Mouse (Mus musculus) forebrain, embryonic 16.5 days (tissue): ENCODE measurements around the gene Csnk2b. TPM values are rescaled to one million over a fixed set of nuclear protein-coding genes. Genes with fewer than 3 reads are reported as not detected.
A peak's percentile ranks its signal among the peaks of the same experiment; 100 is the strongest.

ENCODE experiments used
- ATAC-seq: fragments of 200-750 bp; cut with Nextera tagmentation; 2 replicates; pipeline ENCODE4 v1.8.0; 2017; ENCODE audit warnings: mild to moderate bottlenecking, moderate library complexity
- H3K27ac ChIP-seq: fragments of 300-500 bp; sonication (generic); 2 replicates; pipeline ENCODE4 v1.5.1; 2014; ENCODE audit warnings: low read length, control low read depth
- H3K27me3 ChIP-seq: fragments of 300-500 bp; sonication (generic); replicated peaks from 2 replicates; pipeline ENCODE4 v1.6.1; 2014; ENCODE audit warnings: low read length; ENCODE audit not compliant: control insufficient read depth, insufficient read depth
- H3K36me3 ChIP-seq: fragments of 300-500 bp; sonication (generic); 2 replicates; pipeline ENCODE4 v1.6.1; 2014; ENCODE audit not compliant: control insufficient read depth, insufficient read depth
- H3K4me1 ChIP-seq: fragments of 300-500 bp; sonication (generic); replicated peaks from 2 replicates; pipeline ENCODE4 v1.6.1; 2014; ENCODE audit warnings: low read length; ENCODE audit not compliant: control insufficient read depth, insufficient read depth
- H3K4me2 ChIP-seq: fragments of 300-500 bp; sonication (generic); 2 replicates; pipeline ENCODE4 v1.6.1; 2014; ENCODE audit warnings: mild to moderate bottlenecking, low read length, control low read depth
- H3K4me3 ChIP-seq: fragments of 300-500 bp; sonication (generic); replicated peaks from 2 replicates; pipeline ENCODE4 v1.5.1; 2014; ENCODE audit warnings: mild to moderate bottlenecking, low read length, control low read depth
- H3K9ac ChIP-seq: fragments of 300-500 bp; sonication (generic); replicated peaks from 2 replicates; pipeline ENCODE4 v1.6.1; 2014; ENCODE audit warnings: low read depth, low read length, control low read depth
- H3K9me3 ChIP-seq: fragments of 300-500 bp; sonication (generic); 2 replicates; pipeline ENCODE4 v1.6.1; 2016; ENCODE audit warnings: low read length; ENCODE audit not compliant: control insufficient read depth
- WGBS: fragments of 180-500 bp; shearing (Covaris S2); extraction: QIAGEN DNeasy Blood & Tissue Kit; methylation state at CpG from one replicate; pipeline ENCODE4 v1.1.7; 2014; 5-methylcytosine and 5-hydroxymethylcytosine counted together
- polyA plus RNA-seq: library from polyadenylated mRNA; unstranded; fragments of >200 nt; fragmentation: Nextera tagmentation; extraction: Ambion mirVana; gene quantifications from 2 replicates; pipeline ENCODE4 v1.2.1, GENCODE M21; 2015

Gene Csnk2b
- 308 and 320 TPM in 2 replicates for polyA plus RNA-seq

DNA sequence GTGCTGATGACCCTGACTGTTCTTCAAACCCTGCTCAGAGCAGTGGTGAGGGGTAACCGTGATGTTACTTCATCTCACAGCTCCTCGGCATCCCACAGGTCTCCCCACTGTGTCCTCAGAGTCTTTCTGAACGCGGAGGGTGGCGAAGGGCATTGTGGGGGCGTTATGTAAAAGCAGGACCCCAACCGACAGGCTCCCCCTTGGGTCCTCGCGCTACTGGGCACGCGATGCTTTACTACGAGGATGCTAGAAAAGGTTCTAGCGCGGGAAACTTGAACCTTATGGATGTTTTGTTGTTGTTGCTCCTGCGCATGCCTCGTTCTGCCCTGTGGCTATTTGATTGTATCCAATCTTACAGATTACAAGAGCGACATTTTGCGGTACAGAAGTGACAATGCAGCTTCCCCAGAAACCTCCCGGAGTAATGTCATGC, at the start of gene Csnk2b:
Gene Csnk2b, minus strand, starts transcription at position 183 of the 433 bp plus-strand sequence.
- WGBS: 0% methylated on average over 19 of the region's 19 CpGs
- H3K27me3 ChIP-seq: no peaks in the 10 kb centered on the region
- H3K4me3 ChIP-seq: peak within 1 kb of the TSS; percentile 62
- peak within 1 kb of the TSS; percentile 80 for H3K9ac ChIP-seq
- H3K27ac ChIP-seq: peak within 1 kb of the TSS; percentile 93
- ATAC-seq: peak; percentile 5; the same call in 1 of the 2 replicates
- H3K4me1 ChIP-seq: peaks cover 32% of the 10 kb centered on the region
- H3K36me3 ChIP-seq: peaks cover 14% of the 10 kb centered on the region
- H3K9me3 ChIP-seq: no peaks in the 10 kb centered on the region
- H3K4me2 ChIP-seq: peak within 1 kb of the TSS; percentile 95

DNA sequence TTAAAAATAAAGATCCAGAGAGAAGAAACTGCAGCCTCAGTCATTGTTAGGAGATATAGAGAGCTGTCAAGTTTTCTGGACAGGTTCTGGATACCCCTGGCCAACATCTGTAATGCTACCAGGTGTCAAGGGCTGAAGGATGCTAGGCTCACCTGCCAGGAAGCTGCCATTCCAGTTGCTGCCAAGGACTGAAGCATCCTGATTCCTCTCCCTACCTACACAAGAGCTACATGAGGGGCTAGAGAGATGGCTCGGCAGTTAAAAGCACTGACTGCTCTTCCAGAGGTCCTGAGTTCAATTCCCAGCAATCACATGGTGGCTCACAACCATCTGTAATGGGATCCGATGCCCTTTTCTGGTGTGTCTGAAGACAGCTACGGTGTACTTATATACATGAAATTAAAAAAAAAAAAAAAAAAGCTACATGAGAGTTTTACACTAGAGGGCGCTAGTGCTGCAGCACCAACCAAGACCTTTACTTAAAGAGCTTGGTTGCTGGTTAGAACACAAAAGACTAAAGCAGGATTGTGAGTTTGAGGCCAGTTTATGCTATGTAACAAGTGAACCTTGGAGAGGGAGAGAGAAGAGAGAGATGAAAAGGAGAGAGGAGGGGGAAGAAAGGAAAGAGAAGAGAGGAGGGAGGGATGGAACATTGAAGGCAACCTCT, 46.8 kb upstream of the Csnk2b start:
- Histone ChIP-seq H3K27ac (peak overlapping the region; percentile 31; the same call in 1 of the 2 replicates), H3K4me3 (no peak overlapping the region), H3K4me2 (no peak overlapping the region), H3K36me3 (no peaks in the 10 kb centered on the region), H3K27me3 (no peaks in the 10 kb centered on the region), H3K4me1 (peaks cover 9% of the 10 kb centered on the region), H3K9me3 (no peaks in the 10 kb centered on the region), H3K9ac (no peak overlapping the region)
- WGBS: 13% methylated on average over 4 of the region's 4 CpGs
- ATAC-seq: no peak

DNA sequence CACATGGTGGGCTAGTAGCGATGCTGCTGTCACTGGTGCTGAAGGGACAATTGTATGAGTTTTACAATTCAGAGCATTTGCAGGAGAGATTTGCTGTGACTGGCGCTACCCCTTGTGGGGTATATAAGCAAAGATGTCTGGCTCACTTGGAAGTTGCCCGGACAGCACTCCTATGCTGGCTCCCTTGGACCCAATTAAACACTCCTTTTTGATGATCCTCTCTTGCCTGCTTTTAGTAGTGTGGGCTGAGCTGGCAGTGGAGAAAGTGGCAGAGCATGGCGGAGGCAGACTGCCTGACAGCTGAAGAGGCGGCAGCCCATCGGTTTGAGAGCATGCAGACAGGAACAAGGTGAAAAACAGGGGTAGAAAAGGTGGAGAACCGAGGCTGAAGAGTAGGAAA, 45.9 kb upstream of the Csnk2b start:
- Histone ChIP-seq H3K9ac (no peak overlapping the region), H3K4me2 (no peak overlapping the region)

DNA sequence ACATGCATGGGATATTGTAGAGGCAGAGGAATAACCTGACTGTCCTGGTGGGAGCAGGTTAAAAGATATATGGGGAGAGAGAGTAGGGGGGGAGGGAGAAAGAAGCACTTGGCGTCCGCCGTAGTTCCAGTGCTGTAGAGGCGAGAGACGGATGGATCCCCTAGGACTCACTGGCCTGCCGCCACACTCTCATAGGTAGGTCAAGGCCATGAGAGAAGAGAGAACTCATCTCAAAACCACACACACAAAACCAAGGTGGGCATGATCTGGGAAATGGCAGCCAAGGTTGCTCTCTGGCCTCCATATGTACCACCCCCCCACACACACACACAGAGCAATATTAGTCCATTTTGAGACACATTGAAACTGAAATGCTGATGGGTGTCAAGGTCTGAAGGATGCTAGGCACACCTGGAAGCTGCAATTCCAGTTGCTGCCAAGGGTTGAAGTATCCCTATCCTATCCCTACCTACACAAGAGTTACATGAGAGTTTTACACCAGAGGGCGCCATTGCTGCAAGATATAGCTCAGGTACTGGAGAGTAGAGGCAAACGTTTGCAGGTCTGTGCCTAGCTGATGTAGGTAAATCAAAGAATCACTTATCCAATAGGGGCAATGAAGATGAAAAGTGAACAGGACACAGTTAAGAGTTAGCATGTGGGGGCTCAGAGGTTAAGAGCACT, 44.6 kb upstream of the Csnk2b start:
- WGBS: 73% methylated on average over 8 of the region's 8 CpGs
- H3K4me1 ChIP-seq: peaks cover 27% of the 10 kb centered on the region
- H3K9ac ChIP-seq: peak overlapping the region; percentile 58; the same call in 1 of the 2 replicates

More for the DNA sequence above, 45.9 kb upstream of the Csnk2b start:
- Histone ChIP-seq H3K27ac (no peak overlapping the region), H3K36me3 (no peaks in the 10 kb centered on the region), H3K4me1 (peaks cover 16% of the 10 kb centered on the region), H3K27me3 (no peaks in the 10 kb centered on the region), H3K4me3 (no peak overlapping the region), H3K9me3 (no peaks in the 10 kb centered on the region)
- 89% methylated on average over 7 of the region's 7 CpGs for WGBS
- ATAC-seq: no peak

DNA sequence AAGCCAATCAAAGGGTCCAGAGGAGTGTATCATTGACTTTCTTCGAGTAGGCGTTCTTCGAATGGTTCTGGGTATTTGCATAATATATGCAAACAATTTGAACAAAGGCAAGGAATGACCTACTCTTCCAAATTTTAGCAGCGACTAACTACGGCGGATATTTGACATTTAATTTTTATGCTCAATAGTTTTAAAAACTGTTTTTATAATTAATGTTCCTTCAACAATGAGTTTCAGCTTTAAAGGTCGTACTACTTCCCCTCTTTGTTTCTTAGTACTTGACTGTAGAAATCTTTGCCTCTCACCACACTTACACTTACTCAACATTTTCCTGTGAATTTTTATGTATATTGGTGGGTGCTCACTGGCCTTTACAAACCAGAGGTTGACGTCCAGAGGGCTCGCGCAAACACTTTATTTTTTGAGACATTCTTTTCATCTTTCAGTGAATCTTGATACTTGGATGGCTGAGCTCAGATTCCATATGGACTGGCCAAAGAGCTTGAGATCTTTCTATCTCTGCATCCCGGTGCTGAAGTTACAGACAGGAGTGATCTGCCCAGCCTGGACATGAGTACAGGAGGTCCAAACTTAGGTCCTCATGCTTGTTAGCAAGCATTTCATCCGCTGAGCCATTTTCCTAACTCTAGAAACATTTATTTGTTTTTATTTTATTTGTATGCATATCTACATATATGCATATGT, 43.8 kb upstream of the Csnk2b start:
- peak; percentile 86 for ATAC-seq
- H3K9me3 ChIP-seq: no peaks in the 10 kb centered on the region
- peak overlapping the region; percentile 98 for H3K4me3 ChIP-seq
- H3K9ac ChIP-seq: peak overlapping the region; percentile 58
- H3K36me3 ChIP-seq: peaks cover 12% of the 10 kb centered on the region
- WGBS: 19% methylated on average over 12 of the region's 12 CpGs
- peaks cover 28% of the 10 kb centered on the region for H3K4me1 ChIP-seq
- H3K4me2 ChIP-seq: peak overlapping the region; percentile 60
- H3K27ac ChIP-seq: peak overlapping the region; percentile 99
- no peaks in the 10 kb centered on the region for H3K27me3 ChIP-seq

More for the DNA sequence above, 44.6 kb upstream of the Csnk2b start:
- Histone ChIP-seq H3K27ac (peak overlapping the region; percentile 99), H3K27me3 (no peaks in the 10 kb centered on the region), H3K4me3 (no peak overlapping the region; the same call in 1 of the 2 replicates), H3K4me2 (peak overlapping the region; percentile 60), H3K9me3 (no peaks in the 10 kb centered on the region), H3K36me3 (peaks cover 3% of the 10 kb centered on the region; the same call in 1 of the 2 replicates)
- no peak for ATAC-seq

DNA sequence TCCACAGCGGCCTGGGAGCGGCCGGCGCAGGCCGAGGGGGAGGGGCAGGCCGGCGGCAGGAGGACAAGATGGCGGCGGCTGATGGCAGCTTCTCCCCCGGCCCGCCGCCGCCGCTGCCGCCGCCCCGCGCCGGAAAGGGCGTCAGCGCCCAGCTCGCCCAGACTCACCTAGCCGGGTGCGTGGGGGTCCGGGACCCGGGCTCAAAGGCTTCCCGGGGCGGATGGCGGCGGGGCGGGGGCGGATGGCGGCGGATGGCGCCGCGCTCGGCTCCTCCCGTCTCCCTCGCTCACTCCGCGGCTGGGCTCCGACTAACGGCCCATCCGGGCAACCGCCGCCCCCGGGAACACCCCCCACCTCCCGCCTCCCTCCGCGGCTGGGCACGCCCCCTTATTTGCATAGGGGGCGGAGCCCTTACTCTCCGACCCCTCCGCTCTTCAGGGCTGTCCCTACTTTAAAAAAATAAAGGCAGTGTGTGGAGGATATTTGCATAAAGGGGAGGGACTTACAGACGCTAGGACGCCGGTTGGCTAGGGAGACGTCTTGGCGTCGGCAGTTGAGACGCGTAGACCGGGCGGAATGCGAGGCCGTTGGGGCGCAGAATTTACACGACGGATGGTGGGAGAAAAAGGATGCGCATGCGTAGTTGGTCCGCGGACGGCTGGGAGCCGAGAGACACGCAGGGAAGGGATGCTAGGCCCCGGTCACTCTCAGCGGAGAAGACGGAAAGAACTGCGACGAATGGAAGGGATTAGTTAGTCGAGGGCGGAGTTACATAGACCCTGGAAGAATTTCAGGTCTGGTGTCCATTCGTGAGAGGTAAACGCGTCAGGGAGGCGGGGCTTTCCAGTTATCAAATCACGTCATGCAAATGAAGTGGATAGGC, 43.0 kb upstream of the Csnk2b start, which contains the start of gene Prrc2a:
Gene Prrc2a, minus strand, starts transcription at position 330 of the 883 bp plus-strand sequence.
- H3K9me3 ChIP-seq: no peaks in the 10 kb centered on the region
- peak; percentile 94 for ATAC-seq
- under 1% methylated on average over 72 of the region's 89 CpGs for WGBS
- H3K4me2 ChIP-seq: peak within 1 kb of the TSS; percentile 66
- peak within 1 kb of the TSS; percentile 98 for H3K4me3 ChIP-seq
- H3K27me3 ChIP-seq: no peaks in the 10 kb centered on the region
- H3K4me1 ChIP-seq: peaks cover 28% of the 10 kb centered on the region
- peak within 1 kb of the TSS; percentile 100 for H3K9ac ChIP-seq
- peak within 1 kb of the TSS; percentile 99 for H3K27ac ChIP-seq
- peaks cover 20% of the 10 kb centered on the region for H3K36me3 ChIP-seq

DNA sequence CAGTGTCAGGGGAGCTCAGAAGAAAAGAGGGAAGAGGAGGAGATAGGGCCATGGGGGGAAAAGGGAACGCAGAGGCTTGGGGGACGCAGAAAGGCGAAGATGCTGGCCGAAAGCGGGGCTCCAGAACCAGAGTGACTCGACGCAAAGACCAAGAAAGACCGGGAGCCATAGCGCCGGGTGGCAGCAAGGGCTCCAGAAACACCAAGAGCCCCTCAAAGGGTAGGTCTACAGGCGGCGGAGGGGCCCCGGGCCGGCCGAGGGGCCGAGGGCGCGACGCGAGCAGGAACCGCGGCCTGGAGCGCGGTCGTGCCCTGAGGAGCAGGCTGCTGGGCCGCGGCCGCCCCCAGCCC, 42.3 kb upstream of the Csnk2b start:
- 0% methylated on average over 22 of the region's 28 CpGs for WGBS
- ATAC-seq: no peak
- Histone ChIP-seq H3K4me1 (peaks cover 28% of the 10 kb centered on the region), H3K4me2 (peak overlapping the region; percentile 66), H3K36me3 (peaks cover 26% of the 10 kb centered on the region), H3K9me3 (no peaks in the 10 kb centered on the region), H3K27ac (peak overlapping the region; percentile 97), H3K9ac (peak overlapping the region; percentile 100), H3K4me3 (peak overlapping the region; percentile 98), H3K27me3 (no peaks in the 10 kb centered on the region)

DNA sequence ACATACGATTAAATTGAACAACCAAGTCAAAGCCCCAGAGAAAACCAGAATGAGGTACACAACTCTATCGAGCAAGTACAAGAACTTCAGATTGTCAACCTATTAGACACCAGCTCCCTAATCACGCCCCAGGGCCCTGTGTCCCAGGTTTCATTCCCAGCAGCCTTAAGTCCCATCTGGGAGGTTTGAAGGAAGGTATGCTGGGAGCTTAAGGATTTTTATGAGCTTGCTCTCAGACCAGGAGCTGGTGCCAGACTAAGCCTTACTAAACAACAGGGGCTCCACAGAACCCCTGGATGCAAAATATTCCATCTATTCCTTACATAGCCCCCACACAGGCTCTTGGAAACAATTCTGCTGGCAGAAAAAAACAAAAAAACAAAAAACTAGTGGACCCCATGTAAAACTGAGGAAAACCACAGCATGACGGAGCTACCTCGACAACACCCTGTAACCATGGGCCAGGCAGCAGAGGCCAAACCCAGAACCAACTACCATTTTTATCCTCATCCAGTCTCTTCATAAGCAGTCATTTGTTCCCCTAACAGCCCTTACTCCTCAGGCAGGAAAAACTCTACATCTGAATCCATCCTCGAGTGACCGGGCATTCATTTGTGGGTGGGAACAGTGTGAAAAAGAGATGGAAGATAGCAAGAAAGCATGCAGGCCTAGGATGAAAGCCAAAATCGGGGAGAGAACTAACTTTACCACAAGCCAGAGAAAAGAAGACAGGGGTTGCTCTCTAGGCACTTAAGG, 41.7 kb upstream of the Csnk2b start:
- H3K36me3 ChIP-seq: peaks cover 32% of the 10 kb centered on the region
- no peak for ATAC-seq
- H3K4me1 ChIP-seq: peaks cover 28% of the 10 kb centered on the region
- no peaks in the 10 kb centered on the region for H3K9me3 ChIP-seq
- H3K4me3 ChIP-seq: peak overlapping the region; percentile 98
- peak overlapping the region; percentile 97 for H3K27ac ChIP-seq
- no peaks in the 10 kb centered on the region for H3K27me3 ChIP-seq
- peak overlapping the region; percentile 100 for H3K9ac ChIP-seq
- 9% methylated on average over 8 of the region's 8 CpGs for WGBS
- H3K4me2 ChIP-seq: peak overlapping the region; percentile 66
